Mouse (Mus musculus): ENCODE data around the gene Btbd18.
A peak's percentile ranks its signal among the peaks of the same experiment; 100 is the strongest.
"Not testable (repeated sequence)": the region's sequence is repeated elsewhere in the genome, so short reads cannot be mapped to it uniquely, and the experiment has no call there.

The Btbd18 gene

DNA sequence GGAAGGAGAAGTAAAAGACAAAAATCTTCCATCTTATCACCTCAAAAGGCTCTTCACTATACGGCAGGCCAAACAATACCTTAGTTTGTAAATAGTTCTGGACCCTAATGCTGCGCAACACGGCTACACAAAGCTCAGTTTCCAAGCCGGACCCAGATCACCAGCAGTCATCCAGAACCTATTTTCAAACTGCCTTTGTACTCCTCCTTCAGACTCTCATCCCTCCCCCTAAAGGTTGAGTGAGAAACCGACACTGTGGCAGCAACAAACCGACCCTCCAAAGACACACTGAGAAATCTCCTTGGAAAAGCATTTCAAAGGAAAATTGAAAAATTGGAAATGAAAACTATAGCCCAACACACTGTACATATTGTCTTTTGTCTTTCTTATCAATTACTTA, 10.5 kb upstream of the Btbd18 start:
- no peak for DNase-seq

DNA sequence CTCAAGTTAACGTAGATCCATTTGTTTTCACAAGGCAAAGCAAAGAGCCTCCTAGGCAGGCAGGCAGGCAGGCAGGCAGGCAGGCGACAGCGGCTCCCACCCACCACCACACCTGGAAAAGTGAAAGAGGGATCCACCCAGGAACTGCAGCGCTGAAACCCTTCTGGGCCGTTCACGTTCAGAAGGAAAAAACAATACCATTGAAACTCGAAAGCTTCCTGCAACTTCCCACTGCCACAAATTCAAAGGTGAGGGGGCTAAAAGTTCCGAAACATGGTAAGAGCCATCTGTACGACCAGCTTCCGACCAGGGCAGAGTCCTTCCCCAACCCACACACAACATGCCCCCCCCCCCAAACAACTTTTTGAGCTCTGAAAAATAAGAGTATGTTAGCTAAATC, 9.2 kb upstream of the Btbd18 start:
- peak; percentile 36 for DNase-seq

DNA sequence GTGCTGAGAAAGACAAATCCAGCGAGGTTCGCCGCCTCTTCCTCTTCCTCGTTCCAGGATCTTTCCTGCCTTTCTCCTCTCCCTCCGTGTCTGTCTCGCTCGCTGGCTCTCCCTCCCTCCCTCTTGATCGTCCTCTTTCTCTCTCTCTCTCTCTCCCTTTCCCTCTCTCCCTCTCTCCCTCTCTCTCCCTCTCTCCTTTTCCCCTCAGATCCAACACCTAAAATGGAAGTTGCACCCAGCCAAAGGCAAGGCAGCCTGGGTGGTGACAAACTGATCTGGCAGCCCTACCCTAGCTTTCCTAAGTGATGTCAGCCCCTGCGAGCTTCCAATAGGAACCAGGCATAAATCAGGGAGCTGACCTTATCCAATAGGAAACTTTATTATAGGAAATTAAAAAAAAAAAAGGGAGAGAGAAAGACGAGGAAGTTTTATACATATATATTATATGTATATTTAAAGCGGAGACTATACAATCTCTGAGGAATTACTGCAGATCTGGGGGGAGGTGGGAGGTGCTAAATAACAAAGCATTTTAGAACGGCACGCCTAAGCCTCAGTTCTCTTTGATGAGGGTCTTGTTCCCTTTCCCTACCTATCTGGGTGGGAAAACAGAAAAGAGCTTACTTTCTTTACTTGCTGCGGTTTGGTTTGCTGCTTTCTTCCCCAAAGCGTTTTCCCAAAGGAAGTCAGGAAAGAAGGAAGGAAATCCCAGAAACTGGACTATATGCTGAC, 8.2 kb upstream of the Btbd18 start, which contains the start of gene Ctnnd1:
Ctnnd1 (minus strand) TSS at position 302 of the 732 bp plus-strand sequence.
- peak; percentile 90 for DNase-seq

GRCm38 (mm10) chr2:84653354-84653753, 5.5 kb upstream of the Btbd18 start:
- DNase-seq, result no peak

DNA sequence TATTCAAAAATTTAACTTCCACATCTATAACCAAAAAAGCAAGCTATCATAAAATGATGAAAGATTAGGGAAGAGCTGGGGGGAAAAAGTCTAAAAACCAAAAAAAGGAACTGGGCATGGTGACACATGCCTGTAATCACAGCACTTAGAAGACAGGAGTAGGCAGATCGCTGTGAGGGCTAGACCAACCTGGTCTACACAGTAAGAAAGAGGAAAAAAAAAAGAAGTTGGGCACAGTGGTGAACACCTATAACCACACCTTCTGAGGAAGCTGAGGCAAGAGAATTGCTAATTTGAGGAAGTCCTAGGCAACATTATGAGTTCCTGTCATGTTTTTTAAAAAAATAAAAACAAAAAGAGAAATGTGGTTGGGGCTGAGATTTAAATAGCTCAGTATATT, 3.0 kb upstream of the Btbd18 start:
- DNase-seq, result no peak

GRCm38 (mm10) chr2:84660253-84660652, 1.4 kb downstream of the Btbd18 start:
- peak; percentile 68 for DNase-seq

GRCm38 (mm10) chr2:84662866-84663265, 4.0 kb downstream of the Btbd18 start:
- DNase-seq, result peak; percentile 73

GRCm38 (mm10) chr2:84666081-84666480, 7.2 kb downstream of the Btbd18 start:
- DNase-seq, result peak; percentile 43

GRCm38 (mm10) chr2:84669828-84670568, 11.1 kb downstream of the Btbd18 start:
- peak; percentile 60 for DNase-seq

DNA sequence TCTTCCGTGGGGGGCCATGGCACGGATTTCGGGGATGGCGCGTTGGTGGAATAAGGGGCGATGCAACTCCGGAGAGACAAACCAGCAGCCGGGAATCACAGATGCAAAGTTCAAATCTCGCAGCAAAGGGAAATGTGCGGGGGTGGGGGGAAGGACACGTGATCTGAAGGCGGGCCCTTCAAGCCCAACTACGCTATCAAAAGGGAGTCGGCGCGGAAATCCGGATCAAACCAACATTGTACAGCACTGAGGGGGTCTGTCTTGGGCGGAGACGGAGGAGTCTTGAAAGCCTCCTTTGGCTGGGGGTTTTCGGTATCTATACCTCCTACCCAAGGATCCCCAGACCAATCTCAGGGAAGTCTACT, 11.7 kb downstream of the Btbd18 start, which contains the start of gene Selenoh:
Selenoh (minus strand) TSS at position 202 of the 365 bp plus-strand sequence.
- peak; percentile 92 for DNase-seq

- DNase-seq, result not testable (repeated sequence)
Measured at GRCm38 (mm10) chr2:84671535-84671934, 12.7 kb downstream of the Btbd18 start.

DNA sequence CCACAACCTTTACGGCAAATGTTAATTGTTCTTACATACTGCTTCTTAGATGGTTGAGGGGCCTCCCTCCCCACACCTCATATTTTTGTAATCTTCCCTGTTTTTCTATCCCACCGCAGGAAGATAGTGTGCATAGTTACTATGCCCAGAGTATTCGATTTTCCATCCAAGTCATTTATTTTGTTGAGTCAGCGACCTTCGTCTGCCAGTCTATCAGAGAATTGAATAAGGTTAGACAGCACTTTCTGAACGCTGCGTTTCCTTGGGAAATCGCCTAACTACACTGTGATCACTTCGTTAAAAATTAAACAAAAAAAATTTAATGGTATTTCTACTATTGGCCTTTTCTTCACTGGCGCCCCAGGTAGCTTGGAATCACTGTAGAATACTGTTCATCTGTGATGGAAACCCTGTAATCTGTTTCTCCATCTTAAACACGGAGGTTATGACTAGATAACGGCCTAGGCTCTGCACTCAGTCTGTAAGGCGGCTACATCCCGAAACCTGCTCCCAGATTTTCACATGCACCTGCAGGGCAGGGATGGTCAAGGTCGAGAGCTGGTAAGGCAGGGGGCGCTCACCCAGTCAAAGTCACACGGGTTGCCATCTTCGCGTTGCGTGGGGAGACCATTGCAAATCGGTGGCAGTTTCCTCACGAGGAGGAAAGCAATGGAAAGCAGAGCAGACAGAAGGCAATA, 18.5 kb downstream of the Btbd18 start:
- DNase-seq, result no peak

- DNase-seq, result peak; percentile 95
Measured at GRCm38 (mm10) chr2:84677968-84678880, 19.3 kb downstream of the Btbd18 start, which contains the start of the genes Gm28635 and Med19. TSS of gene Gm28635 (minus strand) at chr2:84678041. TSS of gene Med19 (plus strand) at chr2:84678402.

GRCm38 (mm10) chr2:84679016-84679415, 20.1 kb downstream of the Btbd18 start, which contains the start of gene Tmx2:
TSS of gene Tmx2 (minus strand) at chr2:84679140.
- no peak for DNase-seq

DNA sequence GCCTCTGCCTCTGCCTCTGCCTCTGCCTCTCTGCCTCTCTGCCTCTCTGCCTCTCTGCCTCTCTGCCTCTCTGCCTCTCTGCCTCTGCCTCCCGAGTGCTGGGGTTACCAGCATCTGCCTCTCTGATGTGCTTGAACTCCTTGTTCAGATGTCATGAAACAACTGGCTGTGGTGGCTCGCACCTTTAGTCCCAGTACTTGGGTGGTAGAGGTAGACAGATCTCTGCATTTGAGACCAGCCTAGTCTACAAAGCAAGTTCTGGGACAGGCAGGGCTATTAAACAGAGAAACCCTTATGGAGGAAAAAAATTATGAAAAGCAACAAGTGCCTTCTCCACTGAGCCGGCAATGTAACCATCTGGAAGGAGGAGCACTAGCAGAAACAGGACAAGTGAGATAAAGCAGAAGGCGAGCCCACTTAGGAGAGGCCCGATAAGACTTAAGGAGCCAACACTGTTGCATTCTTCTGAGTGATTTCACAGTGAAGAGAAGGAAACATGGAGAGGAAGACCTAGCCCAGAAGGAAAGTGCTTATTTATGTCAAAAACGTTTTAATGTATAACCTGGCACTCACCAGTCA, 23.8 kb downstream of the Btbd18 start:
- no peak for DNase-seq

DNA sequence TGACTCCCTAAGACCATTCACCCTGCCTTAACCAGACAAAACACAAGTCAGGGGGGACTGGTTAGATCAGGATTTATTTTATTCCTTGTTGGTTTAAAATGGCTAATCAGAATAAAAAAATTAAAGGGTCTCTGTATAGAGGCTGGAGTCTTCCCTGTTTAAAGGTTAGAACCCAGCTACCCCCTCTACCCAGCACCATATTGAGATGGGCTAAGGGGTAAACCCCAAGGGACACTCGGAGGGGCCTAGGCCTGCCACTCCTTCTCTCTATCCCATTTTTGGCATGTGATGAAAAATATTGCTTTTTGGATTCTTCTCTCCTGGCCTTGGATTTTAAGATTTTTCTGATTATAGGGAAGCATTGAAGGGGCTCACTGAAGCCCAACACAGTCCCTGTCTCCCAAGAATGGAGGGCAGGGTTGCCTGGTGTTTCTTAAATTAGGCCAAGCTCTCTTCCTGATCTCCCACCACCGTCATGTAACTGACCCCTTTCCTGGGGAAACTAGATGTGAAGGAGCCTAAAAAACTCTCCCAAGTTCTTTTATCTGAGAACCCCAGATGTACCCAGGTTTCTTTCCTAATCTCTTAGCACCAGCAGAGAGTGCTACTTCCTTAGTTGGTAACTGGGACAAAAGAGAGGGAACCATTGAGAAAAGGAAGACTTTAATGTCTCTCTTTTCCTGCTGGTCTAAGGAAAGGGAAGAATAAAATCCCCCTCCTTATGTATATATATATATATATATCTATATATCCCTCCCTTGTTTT, 29.4 kb downstream of the Btbd18 start:
- no peak for DNase-seq

DNA sequence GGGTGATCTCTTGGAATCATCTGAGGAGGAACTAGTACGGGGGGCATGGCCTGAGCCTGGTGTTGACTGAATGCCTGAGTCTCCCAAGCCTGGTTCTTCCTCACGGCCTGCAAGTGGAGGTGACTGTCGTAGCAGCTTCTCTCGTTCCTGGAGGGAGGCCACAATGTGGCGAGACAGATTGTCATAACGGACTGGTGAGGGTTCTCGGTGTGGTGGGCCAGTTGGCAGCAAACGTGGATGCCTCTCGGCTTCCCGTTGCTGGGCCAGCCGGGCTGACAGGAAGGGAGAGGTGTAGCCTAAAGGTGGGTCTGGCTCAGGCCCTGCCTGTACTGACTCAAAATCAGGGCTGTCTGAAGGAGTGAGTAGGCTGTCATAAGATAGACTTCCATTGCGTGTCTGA, 31.2 kb downstream of the Btbd18 start:
- no peak for DNase-seq

DNA sequence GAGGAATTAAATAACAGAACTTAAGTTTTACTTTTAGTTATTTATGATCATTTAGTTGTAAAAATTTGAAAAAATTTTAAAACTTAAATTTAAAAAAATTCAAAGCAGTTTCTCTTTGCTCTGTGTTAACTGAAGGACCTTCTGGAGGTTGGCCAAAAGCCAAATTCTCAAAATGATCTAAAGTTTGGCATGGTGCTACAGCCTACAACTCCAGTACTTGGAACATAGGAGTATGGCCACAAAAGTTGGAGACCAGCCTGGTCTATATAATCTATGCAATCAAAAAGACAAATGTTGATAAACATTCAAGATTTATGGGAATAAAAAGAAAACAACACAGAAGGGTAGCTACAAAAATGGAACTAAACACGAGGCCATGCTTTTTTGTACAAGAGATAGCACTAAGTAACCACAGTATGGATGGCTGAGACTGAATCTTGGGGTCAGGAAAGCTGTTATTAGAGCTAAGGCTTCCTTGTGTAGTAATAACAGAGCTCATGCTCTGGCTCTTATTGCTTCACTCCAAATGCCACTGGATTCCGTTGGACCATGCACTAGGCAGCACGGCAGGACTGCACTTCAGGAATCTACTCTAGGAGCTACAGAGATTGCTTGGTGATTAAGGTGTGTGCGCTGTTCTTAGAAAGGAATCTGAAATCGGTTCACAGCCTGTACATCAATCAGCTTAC, 36.3 kb downstream of the Btbd18 start:
- DNase-seq, result no peak

GRCm38 (mm10) chr2:84703497-84703896, 44.6 kb downstream of the Btbd18 start:
- no peak for DNase-seq

- DNase-seq, result no peak
Measured at GRCm38 (mm10) chr2:84704329-84704728, 45.5 kb downstream of the Btbd18 start.
